Mouse (Mus musculus) heart, embryonic 13.5 days (tissue): ENCODE data around the gene 9230112D13Rik. TPM values are rescaled to one million over a fixed set of nuclear protein-coding genes. Genes with fewer than 3 reads are reported as not detected.

Source experiments
- ATAC-seq: fragments of 200-750 bp; cut with Nextera tagmentation; 2 replicates; pipeline ENCODE4 v1.8.0; 2017; ENCODE audit warnings: moderate TSS enrichment; ENCODE audit not compliant: insufficient number of reproducible peaks, low FRiP score, low TSS enrichment; ENCODE audit errors: extremely low read depth
- H3K27ac ChIP-seq: fragments of 300-500 bp; sonication (generic); replicated peaks from 2 replicates; pipeline ENCODE4 v1.5.1; 2015; ENCODE audit warnings: moderate library complexity, mild to moderate bottlenecking, inconsistent platforms
- H3K27me3 ChIP-seq: fragments of 300-500 bp; sonication (generic); replicated peaks from 2 replicates; pipeline ENCODE4 v1.6.1; 2015; ENCODE audit warnings: mild to moderate bottlenecking, inconsistent platforms
- H3K36me3 ChIP-seq: fragments of 300-500 bp; sonication (generic); 2 replicates; pipeline ENCODE4 v1.6.1; 2015; ENCODE audit warnings: mild to moderate bottlenecking, inconsistent platforms
- H3K4me1 ChIP-seq: fragments of 300-500 bp; sonication (generic); 2 replicates; pipeline ENCODE4 v1.6.1; 2015; ENCODE audit warnings: inconsistent platforms
- H3K4me2 ChIP-seq: fragments of 300-500 bp; sonication (generic); 2 replicates; pipeline ENCODE4 v1.6.1; 2015; ENCODE audit warnings: inconsistent platforms, mild to moderate bottlenecking, moderate library complexity
- H3K4me3 ChIP-seq: fragments of 300-500 bp; sonication (generic); 2 replicates; pipeline ENCODE4 v1.5.1; 2015; ENCODE audit warnings: moderate library complexity, mild to moderate bottlenecking, inconsistent platforms
- H3K9ac ChIP-seq: fragments of 300-500 bp; sonication (generic); 2 replicates; pipeline ENCODE4 v1.6.1; 2015; ENCODE audit warnings: inconsistent platforms, mild to moderate bottlenecking, moderate library complexity
- H3K9me3 ChIP-seq: fragments of 300-500 bp; sonication (generic); 2 replicates; pipeline ENCODE4 v1.6.1; 2016; ENCODE audit warnings: inconsistent platforms
- WGBS: fragments of 180-500 bp; shearing (Covaris S2); methylation state at CpG from one replicate; pipeline ENCODE4 v1.1.7; 2015; ENCODE audit warnings: mixed read lengths; 5-methylcytosine and 5-hydroxymethylcytosine counted together
- polyA plus RNA-seq: library from polyadenylated mRNA; unstranded; fragments of >200 nt; fragmentation: Nextera tagmentation; extraction: Ambion mirVana; gene quantifications from 2 replicates; pipeline ENCODE4 v1.2.1, GENCODE M21; 2015

Gene 9230112D13Rik
- polyA plus RNA-seq, 1 experiment from 2014 or later = not detected

- Histone ChIP-seq H3K36me3 (no peaks in the 10 kb centered on the region), H3K4me1 (peaks cover 76% of the 10 kb centered on the region), H3K27ac (peak overlapping the region; percentile 56; the same call in 1 of the 2 replicates), H3K27me3 (peaks cover 2% of the 10 kb centered on the region; the same call in 1 of the 2 replicates), H3K4me2 (peak overlapping the region; percentile 78), H3K4me3 (peak overlapping the region; percentile 74), H3K9ac (peak overlapping the region; percentile 96), H3K9me3 (no peaks in the 10 kb centered on the region)
- whole genome bisulfite sequencing = 11% methylated on average over 4 of the region's 4 CpGs
- ATAC-seq = no peak
These were observed 22.3 kb downstream of the 9230112D13Rik start for GRCm38 (mm10) chr14:34500309-34500708.

- peaks cover 70% of the 10 kb centered on the region for H3K4me1 ChIP-seq
- 50% methylated on average over 4 of the region's 4 CpGs for WGBS
- peak overlapping the region; percentile 74 for H3K4me3 ChIP-seq
- peak overlapping the region; percentile 78 for H3K4me2 ChIP-seq
- H3K36me3 ChIP-seq = no peaks in the 10 kb centered on the region
- H3K9ac ChIP-seq = peak overlapping the region; percentile 96
- no peak for ATAC-seq
- peak overlapping the region; percentile 56 for H3K27ac ChIP-seq
- no peaks in the 10 kb centered on the region for H3K9me3 ChIP-seq
- H3K27me3 ChIP-seq = no peaks in the 10 kb centered on the region; the same call in 1 of the 2 replicates
These were observed 22.9 kb downstream of the 9230112D13Rik start for GRCm38 (mm10) chr14:34499664-34500063.

- no peak for ATAC-seq
- no peak overlapping the region for H3K4me2 ChIP-seq
- H3K9ac ChIP-seq = no peak overlapping the region
- H3K27me3 ChIP-seq = no peaks in the 10 kb centered on the region
- H3K36me3 ChIP-seq = no peaks in the 10 kb centered on the region
- no peaks in the 10 kb centered on the region for H3K9me3 ChIP-seq
- H3K27ac ChIP-seq = no peak overlapping the region
- peaks cover 73% of the 10 kb centered on the region for H3K4me1 ChIP-seq
- no peak overlapping the region for H3K4me3 ChIP-seq
- WGBS = 73% methylated on average over 3 of the region's 3 CpGs
These were observed 25.3 kb downstream of the 9230112D13Rik start for GRCm38 (mm10) chr14:34497346-34497745.

- Histone ChIP-seq H3K4me2 (no peak overlapping the region), H3K4me3 (no peak overlapping the region), H3K9me3 (no peaks in the 10 kb centered on the region), H3K27ac (no peak overlapping the region), H3K27me3 (no peaks in the 10 kb centered on the region), H3K4me1 (peaks cover 80% of the 10 kb centered on the region), H3K36me3 (no peaks in the 10 kb centered on the region), H3K9ac (no peak overlapping the region)
- no peak for ATAC-seq
- WGBS = 78% methylated on average over 3 of the region's 3 CpGs
These were observed 28.9 kb downstream of the 9230112D13Rik start for GRCm38 (mm10) chr14:34493682-34494081.

GRCm38 (mm10) chr14:34492688-34493087, 29.9 kb downstream of the 9230112D13Rik start:
- Histone ChIP-seq H3K27ac (0 out of 2 replicates have a peak overlapping the region, but pooled peaks have one; percentile 4), H3K4me1 (peaks cover 80% of the 10 kb centered on the region), H3K27me3 (no peaks in the 10 kb centered on the region), H3K36me3 (no peaks in the 10 kb centered on the region), H3K9ac (no peak overlapping the region), H3K4me3 (no peak overlapping the region), H3K9me3 (no peaks in the 10 kb centered on the region), H3K4me2 (no peak overlapping the region)
- 56% methylated on average over 2 of the region's 2 CpGs for WGBS
- no peak for ATAC-seq

- Histone ChIP-seq H3K4me3 (no peak overlapping the region), H3K4me1 (peaks cover 72% of the 10 kb centered on the region), H3K27me3 (no peaks in the 10 kb centered on the region), H3K36me3 (no peaks in the 10 kb centered on the region), H3K9ac (no peak overlapping the region), H3K4me2 (no peak overlapping the region), H3K27ac (no peak overlapping the region), H3K9me3 (no peaks in the 10 kb centered on the region)
- no peak for ATAC-seq
- 48% methylated on average over 1 of the region's 1 CpGs for WGBS
These were observed 31.6 kb downstream of the 9230112D13Rik start for GRCm38 (mm10) chr14:34490965-34491364.

- Histone ChIP-seq H3K27me3 (no peaks in the 10 kb centered on the region), H3K36me3 (no peaks in the 10 kb centered on the region), H3K9me3 (no peaks in the 10 kb centered on the region), H3K27ac (peak overlapping the region; percentile 58), H3K9ac (0 out of 2 replicates have a peak overlapping the region, but pooled peaks have one; percentile 4), H3K4me1 (peaks cover 74% of the 10 kb centered on the region), H3K4me2 (no peak overlapping the region), H3K4me3 (no peak overlapping the region)
- no peak for ATAC-seq
- 20% methylated on average over 2 of the region's 2 CpGs for WGBS
These were observed 32.7 kb downstream of the 9230112D13Rik start for GRCm38 (mm10) chr14:34489928-34490327.

- Histone ChIP-seq H3K4me1 (peaks cover 77% of the 10 kb centered on the region), H3K27me3 (no peaks in the 10 kb centered on the region), H3K27ac (peak overlapping the region; percentile 36; the same call in 1 of the 2 replicates), H3K9me3 (no peaks in the 10 kb centered on the region), H3K9ac (no peak overlapping the region), H3K4me2 (no peak overlapping the region; the same call in 1 of the 2 replicates), H3K36me3 (no peaks in the 10 kb centered on the region), H3K4me3 (no peak overlapping the region)
- ATAC-seq = no peak
- WGBS = 35% methylated on average over 8 of the region's 8 CpGs
These were observed 36.4 kb downstream of the 9230112D13Rik start for GRCm38 (mm10) chr14:34486169-34486568.

- H3K4me2 ChIP-seq = peak overlapping the region; percentile 47
- H3K4me1 ChIP-seq = peaks cover 75% of the 10 kb centered on the region
- no peak overlapping the region for H3K4me3 ChIP-seq
- no peaks in the 10 kb centered on the region for H3K36me3 ChIP-seq
- peak overlapping the region; percentile 80 for H3K27ac ChIP-seq
- WGBS = 32% methylated on average over 6 of the region's 6 CpGs
- H3K9me3 ChIP-seq = no peaks in the 10 kb centered on the region
- H3K9ac ChIP-seq = peak overlapping the region; percentile 47
- 0 out of 2 replicates have a peak, but pooled peaks have one; percentile 60 for ATAC-seq
- H3K27me3 ChIP-seq = no peaks in the 10 kb centered on the region
These were observed 38.9 kb downstream of the 9230112D13Rik start for GRCm38 (mm10) chr14:34483469-34484341.

- Histone ChIP-seq H3K27ac (no peak overlapping the region), H3K4me1 (peaks cover 70% of the 10 kb centered on the region), H3K4me2 (no peak overlapping the region), H3K4me3 (no peak overlapping the region), H3K27me3 (no peaks in the 10 kb centered on the region), H3K36me3 (no peaks in the 10 kb centered on the region), H3K9ac (no peak overlapping the region), H3K9me3 (no peaks in the 10 kb centered on the region)
- ATAC-seq = no peak
These were observed 51.0 kb downstream of the 9230112D13Rik start for GRCm38 (mm10) chr14:34471591-34471990.

- Histone ChIP-seq H3K4me2 (no peak overlapping the region), H3K9me3 (no peaks in the 10 kb centered on the region), H3K9ac (no peak overlapping the region), H3K27me3 (no peaks in the 10 kb centered on the region), H3K4me3 (no peak overlapping the region), H3K4me1 (peaks cover 47% of the 10 kb centered on the region), H3K36me3 (no peaks in the 10 kb centered on the region), H3K27ac (no peak overlapping the region)
- 69% methylated on average over 3 of the region's 3 CpGs for WGBS
- ATAC-seq = no peak
These were observed 56.3 kb downstream of the 9230112D13Rik start for GRCm38 (mm10) chr14:34466291-34466690.
